Mouse (Mus musculus) myocyte (in vitro differentiated cells): Measurements from ENCODE around the gene Crygc.

Experiments
- CEBPB ChIP-seq: IDR thresholded peaks from 2 replicates; pipeline ENCODE4 v1.6.1; 2011; ENCODE audit warnings: mild to moderate bottlenecking, moderate library complexity; ENCODE audit not compliant: poor library complexity, insufficient read depth, severe bottlenecking
- E2F4 ChIP-seq: IDR thresholded peaks from one replicate; pipeline ENCODE4 v1.6.1; 2011; ENCODE audit warnings: mild to moderate bottlenecking, control low read depth, moderate library complexity; ENCODE audit not compliant: insufficient read depth
- MAX ChIP-seq: IDR thresholded peaks from one replicate; pipeline ENCODE4 v1.6.1; 2011; ENCODE audit warnings: low read depth, mild to moderate bottlenecking, control low read depth
- MYOG ChIP-seq, 3 experiments: IDR thresholded peaks; one replicate each; pipeline ENCODE4 v1.6.1; 2011; ENCODE audit warnings: control low read depth in 2 of 3, low read depth in 2 of 3, mild to moderate bottlenecking in 2 of 3; ENCODE audit not compliant: insufficient read length in 2 of 3, control insufficient read depth in 1 of 3, insufficient read depth in 1 of 3
- POLR2A ChIP-seq: IDR thresholded peaks from one replicate; pipeline ENCODE4 v1.6.1; 2011; ENCODE audit warnings: low read depth, mild to moderate bottlenecking, control low read depth, moderate library complexity; ENCODE audit not compliant: insufficient read length
- POLR2AphosphoS2 ChIP-seq: IDR thresholded peaks from one replicate; pipeline ENCODE4 v1.6.1; 2011; ENCODE audit warnings: low read depth, control low read depth; ENCODE audit not compliant: insufficient read length
- REST ChIP-seq: IDR thresholded peaks from one replicate; pipeline ENCODE4 v1.6.1; 2011; ENCODE audit warnings: mild to moderate bottlenecking, control low read depth, moderate library complexity; ENCODE audit not compliant: insufficient read depth, insufficient read length
- TCF12 ChIP-seq: IDR thresholded peaks from one replicate; pipeline ENCODE4 v1.6.1; 2011; ENCODE audit warnings: mild to moderate bottlenecking, control low read depth; ENCODE audit not compliant: poor library complexity, insufficient read depth, severe bottlenecking
- USF1 ChIP-seq: IDR thresholded peaks from one replicate; pipeline ENCODE4 v1.6.1; 2011; ENCODE audit warnings: low read depth, mild to moderate bottlenecking, control low read depth, moderate library complexity

- TF ChIP-seq REST (no peak), POLR2A (no peak), POLR2AphosphoS2 (no peak), MAX (no peak), TCF12 (no peak), USF1 (no peak), E2F4 (no peak), CEBPB (no peak), MYOG (IDR thresholded peaks at IDR 0.05; ENCODE audit: control insufficient read depth in 1 of 3, insufficient read depth in 1 of 3, insufficient read length in 2 of 3, low read depth in 2 of 3) (no peak)
Observed at GRCm38 (mm10) chr1:65091566-65091965, 18.1 kb upstream of the Crygc start.
